Mouse (Mus musculus): ENCODE measurements around the gene Ifngr2. TPM values are rescaled to one million over a fixed set of nuclear protein-coding genes. Genes with fewer than 3 reads are reported as not detected.

Gene Ifngr2
- polyA plus RNA-seq, 1 experiment, result 11.4 TPM

GRCm38 (mm10) chr16:91596397-91596778 is 49.5 kb downstream of the Ifngr2 start:
- TF ChIP-seq CTCF (IDR thresholded peaks at IDR 0.05; ENCODE audit: control insufficient read depth, insufficient read depth, insufficient replicate concordance, low read depth, low read length) (no peak), POLR2A (IDR thresholded peaks at IDR 0.05; ENCODE audit: control insufficient read depth, low read depth, low read length) (no peak)
- Histone ChIP-seq H3K4me1 (ENCODE audit: control insufficient read depth, insufficient read depth, low read length) (peaks cover 12% of the 10 kb centered on the region), H3K4me3 (ENCODE audit: control insufficient read depth, low read depth, low read length) (peak overlapping the region; percentile 99), H3K36me3 (ENCODE audit: control insufficient read depth, insufficient read depth, low read length) (no peaks in the 10 kb centered on the region; the same call in 1 of the 2 replicates), H3K27ac (ENCODE audit: control insufficient read depth, insufficient read depth, low read depth, low read length) (no peak overlapping the region; the same call in 1 of the 2 replicates), H3K27me3 (ENCODE audit: control insufficient read depth, insufficient read depth, low read length) (no peaks in the 10 kb centered on the region)

- no peak for TF ChIP-seq CTCF (IDR thresholded peaks at IDR 0.05; ENCODE audit: control insufficient read depth, insufficient read depth, insufficient replicate concordance, low read depth, low read length)
- TF ChIP-seq POLR2A (IDR thresholded peaks at IDR 0.05; ENCODE audit: control insufficient read depth, low read depth, low read length), result peak; percentile 50; the same call in 1 of the 2 replicates
- H3K36me3 ChIP-seq (ENCODE audit: control insufficient read depth, insufficient read depth, low read length), result no peaks in the 10 kb centered on the region
- no peaks in the 10 kb centered on the region for H3K27me3 ChIP-seq (ENCODE audit: control insufficient read depth, insufficient read depth, low read length)
- H3K4me1 ChIP-seq (ENCODE audit: control insufficient read depth, insufficient read depth, low read length), result peaks cover 12% of the 10 kb centered on the region
- H3K27ac ChIP-seq (ENCODE audit: control insufficient read depth, insufficient read depth, low read depth, low read length), result peak overlapping the region; percentile 85
- H3K4me3 ChIP-seq (ENCODE audit: control insufficient read depth, low read depth, low read length), result peak overlapping the region; percentile 99
These were observed 50.2 kb downstream of the Ifngr2 start for GRCm38 (mm10) chr16:91596779-91597671.

GRCm38 (mm10) chr16:91597672-91598010 is 50.8 kb downstream of the Ifngr2 start, which contains the start of gene Tmem50b:
TSS of gene Tmem50b (minus strand) at chr16:91597800.
- no peaks in the 10 kb centered on the region for H3K36me3 ChIP-seq (ENCODE audit: control insufficient read depth, insufficient read depth, low read length)
- TF ChIP-seq POLR2A (IDR thresholded peaks at IDR 0.05; ENCODE audit: control insufficient read depth, low read depth, low read length), result no peak; the same call in none of the 2 replicates
- no peak for TF ChIP-seq CTCF (IDR thresholded peaks at IDR 0.05; ENCODE audit: control insufficient read depth, insufficient read depth, insufficient replicate concordance, low read depth, low read length)
- peak within 1 kb of the TSS; percentile 99 for H3K4me3 ChIP-seq (ENCODE audit: control insufficient read depth, low read depth, low read length)
- H3K4me1 ChIP-seq (ENCODE audit: control insufficient read depth, insufficient read depth, low read length), result peaks cover 12% of the 10 kb centered on the region
- H3K27me3 ChIP-seq (ENCODE audit: control insufficient read depth, insufficient read depth, low read length), result no peaks in the 10 kb centered on the region
- H3K27ac ChIP-seq (ENCODE audit: control insufficient read depth, insufficient read depth, low read depth, low read length), result peak within 1 kb of the TSS; percentile 85

GRCm38 (mm10) chr16:91599242-91599641 is 52.4 kb downstream of the Ifngr2 start:
- no peaks in the 10 kb centered on the region for H3K36me3 ChIP-seq (ENCODE audit: control insufficient read depth, insufficient read depth, low read length)
- no peak overlapping the region for H3K27ac ChIP-seq (ENCODE audit: control insufficient read depth, insufficient read depth, low read depth, low read length)
- H3K4me1 ChIP-seq (ENCODE audit: control insufficient read depth, insufficient read depth, low read length), result peaks cover 12% of the 10 kb centered on the region
- TF ChIP-seq CTCF (IDR thresholded peaks at IDR 0.05; ENCODE audit: control insufficient read depth, insufficient read depth, insufficient replicate concordance, low read depth, low read length) (no peak), POLR2A (IDR thresholded peaks at IDR 0.05; ENCODE audit: control insufficient read depth, low read depth, low read length) (no peak)
- H3K4me3 ChIP-seq (ENCODE audit: control insufficient read depth, low read depth, low read length), result no peak overlapping the region
- no peaks in the 10 kb centered on the region for H3K27me3 ChIP-seq (ENCODE audit: control insufficient read depth, insufficient read depth, low read length)

- H3K36me3 ChIP-seq (ENCODE audit: control insufficient read depth, insufficient read depth, low read length), result no peaks in the 10 kb centered on the region
- H3K4me3 ChIP-seq (ENCODE audit: control insufficient read depth, low read depth, low read length), result no peak overlapping the region
- H3K27me3 ChIP-seq (ENCODE audit: control insufficient read depth, insufficient read depth, low read length), result no peaks in the 10 kb centered on the region
- H3K27ac ChIP-seq (ENCODE audit: control insufficient read depth, insufficient read depth, low read depth, low read length), result no peak overlapping the region
- no peak for TF ChIP-seq POLR2A (IDR thresholded peaks at IDR 0.05; ENCODE audit: control insufficient read depth, low read depth, low read length)
- TF ChIP-seq CTCF (IDR thresholded peaks at IDR 0.05; ENCODE audit: control insufficient read depth, insufficient read depth, insufficient replicate concordance, low read depth, low read length), result no peak
- H3K4me1 ChIP-seq (ENCODE audit: control insufficient read depth, insufficient read depth, low read length), result peaks cover 9% of the 10 kb centered on the region
These were observed 54.2 kb downstream of the Ifngr2 start for GRCm38 (mm10) chr16:91601081-91601480.

GRCm38 (mm10) chr16:91601693-91602092 is 54.8 kb downstream of the Ifngr2 start:
- TF ChIP-seq CTCF (IDR thresholded peaks at IDR 0.05; ENCODE audit: control insufficient read depth, insufficient read depth, insufficient replicate concordance, low read depth, low read length) (no peak), POLR2A (IDR thresholded peaks at IDR 0.05; ENCODE audit: control insufficient read depth, low read depth, low read length) (no peak)
- no peaks in the 10 kb centered on the region for H3K36me3 ChIP-seq (ENCODE audit: control insufficient read depth, insufficient read depth, low read length)
- H3K27ac ChIP-seq (ENCODE audit: control insufficient read depth, insufficient read depth, low read depth, low read length), result no peak overlapping the region
- no peaks in the 10 kb centered on the region for H3K27me3 ChIP-seq (ENCODE audit: control insufficient read depth, insufficient read depth, low read length)
- H3K4me3 ChIP-seq (ENCODE audit: control insufficient read depth, low read depth, low read length), result no peak overlapping the region
- H3K4me1 ChIP-seq (ENCODE audit: control insufficient read depth, insufficient read depth, low read length), result peaks cover 7% of the 10 kb centered on the region

GRCm38 (mm10) chr16:91605156-91605555 is 58.3 kb downstream of the Ifngr2 start:
- TF ChIP-seq CTCF (IDR thresholded peaks at IDR 0.05; ENCODE audit: control insufficient read depth, insufficient read depth, insufficient replicate concordance, low read depth, low read length), result no peak
- TF ChIP-seq POLR2A (IDR thresholded peaks at IDR 0.05; ENCODE audit: control insufficient read depth, low read depth, low read length), result no peak
- no peak overlapping the region for H3K27ac ChIP-seq (ENCODE audit: control insufficient read depth, insufficient read depth, low read depth, low read length)
- no peaks in the 10 kb centered on the region for H3K36me3 ChIP-seq (ENCODE audit: control insufficient read depth, insufficient read depth, low read length)
- no peaks in the 10 kb centered on the region for H3K27me3 ChIP-seq (ENCODE audit: control insufficient read depth, insufficient read depth, low read length)
- peaks cover under 1% of the 10 kb centered on the region for H3K4me1 ChIP-seq (ENCODE audit: control insufficient read depth, insufficient read depth, low read length)
- H3K4me3 ChIP-seq (ENCODE audit: control insufficient read depth, low read depth, low read length), result no peak overlapping the region

All from testis, adult 2 months (tissue).